Mouse (Mus musculus): ENCODE results near the gene Trir.

Gene Trir

DNA sequence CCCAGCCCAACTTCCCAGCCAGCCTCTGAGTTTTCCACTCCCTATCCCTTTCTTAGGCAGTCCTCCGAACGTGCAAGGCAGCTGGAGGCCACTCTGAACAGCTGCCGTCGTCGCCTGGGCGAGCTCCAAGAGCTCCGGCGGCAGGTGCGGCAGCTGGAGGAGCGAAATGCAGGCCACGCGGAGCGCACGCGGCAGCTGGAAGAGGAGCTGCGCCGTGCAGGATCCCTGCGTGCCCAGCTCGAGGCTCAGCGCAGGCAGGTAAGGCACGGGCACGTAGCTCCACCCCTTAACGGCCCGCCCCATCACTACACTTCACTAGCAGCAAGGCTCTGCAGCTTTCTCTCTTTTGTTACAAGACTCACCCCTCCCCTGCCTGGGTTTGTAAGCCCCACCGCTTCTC, 30.9 kb upstream of the Trir start:
- DNase-seq = no peak

DNA sequence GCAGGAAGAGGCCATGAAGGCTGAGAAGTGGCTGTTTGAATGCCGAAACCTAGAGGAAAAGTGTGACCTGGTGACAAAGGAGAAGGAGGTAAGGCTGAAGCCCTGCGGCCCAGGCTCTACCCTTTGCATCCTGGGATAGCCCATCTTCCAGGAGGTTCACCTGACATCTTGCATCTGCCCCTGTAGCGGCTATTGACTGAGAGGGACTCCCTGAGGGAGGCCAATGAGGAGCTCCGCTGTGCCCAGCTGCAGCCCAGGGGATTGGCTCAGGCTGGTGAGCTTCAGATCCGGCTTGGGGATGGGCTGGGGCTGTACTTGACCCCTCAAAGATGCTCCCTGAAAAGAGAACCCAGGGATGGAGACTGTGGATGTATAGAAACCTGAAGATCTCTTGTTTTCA, 29.6 kb upstream of the Trir start:
- DNase-seq = no peak

DNA sequence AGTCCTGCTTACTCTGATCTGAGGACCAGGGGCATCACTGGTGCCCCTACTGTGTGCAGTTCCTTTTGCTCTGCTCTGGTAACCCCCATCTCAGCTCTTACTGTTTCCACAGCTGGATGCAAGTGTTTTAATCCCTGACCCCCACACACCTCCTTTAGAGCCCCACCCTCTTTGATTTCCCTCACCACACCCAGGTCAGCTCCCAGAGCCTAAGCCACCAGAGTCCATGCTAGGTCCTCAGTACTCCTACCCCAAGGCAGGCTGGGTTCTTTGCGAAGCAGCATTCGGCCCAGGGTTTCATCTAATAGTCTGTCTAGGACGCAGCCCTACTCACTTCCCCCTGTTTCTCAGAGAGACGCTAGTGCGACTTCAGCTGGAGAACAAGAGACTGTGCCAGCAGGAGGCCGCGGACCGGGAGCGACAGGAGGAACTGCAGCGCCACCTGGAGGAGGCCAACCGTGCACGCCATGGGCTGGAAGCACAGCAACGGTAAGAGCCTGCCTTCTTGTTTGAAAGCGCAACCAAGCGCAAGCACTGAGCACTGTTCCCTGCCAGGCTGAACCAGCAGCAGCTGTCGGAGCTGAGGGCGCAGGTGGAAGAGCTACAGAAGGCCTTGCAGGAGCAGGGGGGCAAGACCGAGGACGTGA, 28.9 kb upstream of the Trir start:
- peak; percentile 91 to 96 for DNase-seq

DNA sequence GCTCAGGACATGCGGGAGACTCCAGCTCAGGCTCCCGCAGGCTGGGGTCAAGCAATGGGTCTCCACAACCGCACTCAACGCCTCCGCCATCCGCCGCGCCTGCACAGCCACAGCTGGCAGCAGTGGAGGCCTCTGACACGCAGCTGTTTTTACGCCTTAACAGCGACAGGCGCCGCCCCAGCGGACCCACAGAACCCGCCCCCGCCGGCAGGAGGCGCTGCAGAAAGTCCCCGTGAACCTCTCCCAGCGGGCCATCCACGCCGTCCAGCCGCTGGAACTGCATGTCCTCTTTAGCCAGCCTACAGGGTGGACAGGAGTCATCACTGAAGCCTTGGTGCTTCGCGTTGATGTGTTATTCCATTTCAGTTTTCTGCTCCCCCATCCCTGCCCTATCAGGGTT, 18.9 kb upstream of the Trir start:
- peak; percentile 43 to 50 for DNase-seq

DNA sequence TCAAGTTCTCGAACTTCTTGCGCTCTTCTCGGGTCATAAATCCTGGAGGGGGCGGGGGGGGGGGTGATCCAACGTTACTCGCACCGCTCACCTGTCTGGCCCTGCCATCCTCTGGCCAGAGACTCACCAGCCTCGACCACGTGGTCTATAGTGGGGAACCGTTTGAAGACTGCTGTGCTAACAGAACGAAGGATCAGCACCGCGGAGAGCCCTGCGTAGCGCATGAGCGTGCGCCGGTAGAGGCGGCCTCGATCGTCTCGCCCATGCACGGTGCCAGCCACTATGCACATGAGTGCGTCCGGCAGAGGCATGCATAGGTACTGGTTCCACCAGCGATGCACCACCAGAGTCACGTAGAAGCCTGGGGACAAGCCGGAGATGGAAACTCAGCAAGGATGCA, 15.4 kb upstream of the Trir start:
- no peak for DNase-seq

DNA sequence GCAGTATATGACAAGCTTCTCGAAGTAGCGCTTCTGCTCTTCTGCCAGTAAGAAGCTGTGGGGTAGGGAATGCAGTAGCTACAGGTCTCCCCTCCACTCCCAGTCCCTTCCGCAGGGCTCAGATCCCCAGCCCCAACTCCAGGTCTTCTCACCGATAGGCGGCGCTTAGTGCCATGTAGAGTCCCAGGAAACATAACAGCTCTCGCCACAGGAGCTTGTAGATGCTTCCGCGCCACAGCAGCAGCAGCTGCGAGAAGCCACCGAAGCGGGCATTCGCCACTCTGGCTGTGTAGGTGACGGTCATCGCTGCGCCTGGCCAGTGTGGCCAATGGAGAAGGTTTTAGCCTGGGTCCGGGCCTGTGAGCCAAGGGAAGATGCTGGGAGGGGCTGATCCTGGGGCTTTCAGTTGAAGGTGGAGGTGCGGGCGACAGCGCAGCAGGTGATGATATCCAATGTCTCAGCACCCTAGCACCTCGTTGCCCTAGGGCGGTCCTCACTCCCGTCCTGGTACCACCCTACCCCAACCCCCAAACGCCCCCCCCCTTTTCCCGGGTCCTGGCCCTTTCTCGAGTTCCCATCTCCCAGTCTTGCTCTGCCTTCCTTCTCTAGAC, 13.3 kb upstream of the Trir start:
- peak; percentile 85 to 87 for DNase-seq

DNA sequence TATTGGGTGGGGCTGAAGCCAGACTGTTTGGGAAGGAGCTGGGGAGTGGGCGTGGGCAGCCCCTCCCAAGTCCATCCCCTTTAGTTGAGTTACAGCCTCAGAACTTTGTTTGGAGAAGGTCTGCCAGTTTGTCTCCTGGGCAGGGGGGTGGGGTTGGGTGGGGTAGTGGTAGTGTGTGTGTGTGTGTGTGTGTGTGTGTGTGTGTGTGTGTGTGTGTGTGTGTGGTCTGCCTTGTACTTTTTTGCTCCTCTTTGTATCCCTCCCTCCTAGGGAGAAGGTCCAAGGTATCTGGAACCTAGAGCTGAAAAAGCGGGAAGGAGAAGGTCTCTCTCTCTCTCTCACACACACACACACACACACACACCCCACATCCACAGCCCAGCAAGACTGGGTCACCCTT, 12.2 kb upstream of the Trir start, which contains the start of gene Best2:
Gene Best2, minus strand, starts transcription at position 101 of the 400 bp plus-strand sequence.
- no peak for DNase-seq

DNA sequence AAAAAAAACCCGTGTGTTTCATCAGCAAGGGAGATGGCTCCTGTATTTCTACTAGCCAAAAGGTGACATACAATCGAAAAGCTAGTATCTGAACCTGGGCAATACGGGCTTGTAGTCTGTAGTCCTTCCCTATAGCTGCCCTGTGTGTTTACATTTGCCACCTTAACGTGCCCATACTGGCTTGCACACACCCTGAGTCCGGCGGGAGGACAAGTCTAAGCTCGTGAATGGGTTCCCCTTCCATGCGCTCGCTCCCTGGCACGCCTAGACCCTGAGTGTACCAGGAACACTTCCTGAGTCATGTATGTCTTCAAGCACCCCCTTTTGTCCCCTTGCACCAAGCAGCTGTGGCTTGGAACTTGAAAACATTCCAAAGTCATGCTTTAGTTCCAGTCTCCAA, 9.9 kb upstream of the Trir start:
- DNase-seq = no peak

DNA sequence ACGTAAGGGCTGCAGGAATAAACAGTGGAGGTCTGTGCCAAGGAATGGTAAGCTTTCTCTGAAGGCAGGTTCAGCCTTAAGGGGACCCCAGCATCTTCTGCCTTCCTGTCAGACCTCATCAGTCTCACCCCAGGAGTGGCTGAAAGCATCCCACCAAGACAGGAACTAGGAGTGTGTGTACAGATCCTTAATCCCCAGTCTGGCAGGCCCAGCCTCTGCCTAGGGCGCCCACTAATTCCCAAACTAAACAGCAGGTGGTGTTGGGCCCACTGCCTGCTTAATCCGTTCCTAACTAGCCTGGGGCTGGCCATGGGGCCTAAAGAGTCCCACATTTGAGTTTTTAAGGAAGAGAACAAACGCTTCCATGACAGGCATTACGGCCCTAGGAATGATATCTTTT, 9.4 kb upstream of the Trir start:
- DNase-seq = no peak

DNA sequence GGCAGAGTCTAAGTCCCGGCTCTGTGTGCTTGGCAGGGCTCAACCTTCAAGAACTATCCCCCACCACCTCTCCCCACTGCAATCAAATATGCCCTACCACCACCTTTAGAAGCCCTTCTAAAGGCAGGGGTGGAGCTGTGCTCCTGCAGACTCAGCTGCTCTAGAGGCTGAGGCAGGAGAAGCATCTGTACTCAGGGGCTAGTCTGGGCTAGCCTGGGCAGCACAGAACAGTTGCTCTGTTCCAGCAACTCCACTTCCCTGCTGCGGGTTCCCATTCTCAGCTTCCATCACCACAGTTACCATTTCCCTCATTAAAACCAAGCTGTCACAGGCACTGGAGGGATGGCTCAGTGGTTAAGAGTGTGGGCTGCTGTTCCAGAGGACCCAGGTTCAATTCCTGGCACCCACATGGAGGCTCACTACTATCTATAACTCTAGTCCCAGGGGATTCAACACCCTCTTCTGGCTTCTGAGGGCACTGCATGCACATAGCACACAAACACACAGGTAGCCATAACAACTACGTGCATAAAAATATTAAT, 5.0 kb upstream of the Trir start:
- no peak for DNase-seq

DNA sequence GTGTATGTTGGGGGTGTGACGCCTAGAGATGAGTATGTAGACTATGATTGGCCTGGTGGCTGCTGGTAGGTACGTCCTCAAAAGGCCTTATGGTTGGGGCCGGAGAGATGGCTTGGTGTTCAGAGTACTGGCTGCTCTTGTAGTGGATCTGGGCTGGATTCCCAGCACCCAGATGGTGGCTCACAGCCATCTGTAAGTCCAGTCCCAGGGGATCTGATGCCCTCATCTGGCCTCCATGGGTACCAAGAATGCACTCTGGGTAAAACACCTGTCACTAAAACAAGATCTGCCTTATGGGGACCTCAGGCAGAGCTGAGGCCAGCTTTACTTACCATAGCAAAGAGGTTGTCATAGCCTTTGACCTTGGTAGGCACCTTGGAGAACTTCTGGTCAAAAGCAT, 2.8 kb upstream of the Trir start:
- DNase-seq = peak in 1 of 2 experiments; percentile 32

DNA sequence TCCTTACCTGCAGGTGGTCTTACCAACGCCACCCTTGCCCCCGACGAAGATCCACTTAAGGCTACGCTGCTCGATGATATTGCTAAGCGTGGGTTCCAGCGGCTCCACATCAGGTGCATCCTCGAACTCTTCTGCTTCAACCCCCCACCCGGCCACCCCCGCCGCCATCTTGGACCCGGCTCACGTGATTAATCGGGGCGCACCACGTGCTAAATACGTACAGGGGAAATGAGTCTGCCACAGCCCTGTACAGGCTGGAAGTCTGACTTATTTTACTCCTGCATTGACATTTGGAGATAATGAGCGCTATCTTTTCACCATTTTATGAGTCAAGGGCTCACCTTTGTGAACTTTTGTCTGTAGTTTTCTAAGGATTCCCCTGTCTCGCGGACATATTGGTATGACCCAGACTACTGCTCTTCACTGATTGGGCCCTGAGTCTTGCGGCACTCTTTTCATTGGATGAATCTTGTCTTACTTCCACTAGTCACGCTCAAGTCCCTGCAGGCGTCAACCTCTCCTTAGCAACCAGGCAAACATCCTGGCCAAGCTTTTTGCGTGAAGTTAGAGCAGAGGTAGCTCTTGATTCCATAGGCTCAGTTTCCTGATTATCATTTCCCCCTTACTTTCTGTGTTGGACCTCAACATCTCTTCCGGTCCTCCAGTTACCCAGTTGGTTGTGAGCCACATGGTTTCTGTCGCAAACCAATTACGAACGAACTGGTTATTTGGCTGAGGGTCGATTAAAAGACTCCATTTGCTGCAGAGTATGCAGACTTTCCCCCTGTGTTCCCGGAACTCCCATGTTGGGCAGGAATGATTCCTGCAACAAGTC, 1.3 kb upstream of the Trir start, which contains the start of gene Asna1:
Gene Asna1, minus strand, starts transcription at position 184 of the 835 bp plus-strand sequence.
- DNase-seq = peak; percentile 90 to 93

DNA sequence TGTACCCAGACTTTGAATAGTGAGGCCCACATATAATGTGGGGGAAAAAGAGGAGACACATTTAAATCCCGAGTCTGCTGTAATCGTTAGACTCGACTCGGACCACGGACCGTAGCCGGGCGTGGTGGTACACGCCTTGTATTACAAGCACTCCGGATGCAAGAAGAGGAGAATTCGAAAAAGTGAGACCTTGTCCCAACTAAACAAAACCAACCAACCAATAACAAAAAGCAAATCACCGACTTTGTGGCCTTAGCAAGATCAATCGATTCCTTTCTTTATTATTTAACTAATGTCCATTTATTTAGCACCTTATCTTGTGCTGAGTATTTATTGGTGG, 863 bp downstream of the Trir start:
- DNase-seq = peak in 1 of 2 experiments; percentile 33

DNA sequence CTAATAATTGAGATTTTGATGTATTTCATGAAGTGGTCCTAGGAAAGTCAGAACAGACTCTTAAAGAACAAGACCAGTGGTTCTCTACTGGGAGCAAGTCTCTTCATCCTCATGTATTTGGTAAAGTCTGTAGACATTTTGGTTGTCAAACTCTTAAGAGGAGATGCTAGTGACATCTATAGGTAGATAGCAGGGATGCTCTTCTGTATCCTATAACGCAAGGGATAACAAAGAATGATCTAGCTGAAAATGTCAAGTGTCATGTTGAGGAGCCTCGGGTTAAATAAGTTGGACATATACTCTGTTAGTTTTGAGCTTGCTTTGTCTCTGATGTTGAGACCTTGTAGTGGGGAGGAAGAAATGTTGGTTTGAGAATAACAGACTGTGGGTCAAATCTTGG, 1.3 kb downstream of the Trir start:
- DNase-seq = no peak

DNA sequence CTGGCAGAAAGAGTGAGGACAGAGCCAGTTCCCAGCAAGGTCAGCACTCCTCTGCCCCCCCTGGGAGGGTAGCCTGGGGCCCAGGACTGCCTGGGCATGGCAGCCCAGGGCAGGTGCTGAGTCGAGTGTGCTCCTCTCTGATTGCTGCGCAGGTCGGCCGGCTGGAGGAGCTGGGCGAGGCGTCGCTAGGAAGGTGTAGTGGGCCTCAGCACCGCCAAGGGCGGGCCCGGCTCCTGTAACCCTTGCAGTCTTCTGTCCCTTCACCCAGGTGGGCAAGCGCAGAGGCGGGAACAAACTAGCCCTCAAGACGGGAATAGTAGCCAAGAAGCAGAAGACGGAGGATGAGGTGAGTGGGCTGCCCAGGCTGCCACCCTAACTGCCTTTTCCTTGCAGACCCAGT, 2.6 kb downstream of the Trir start:
- peak in 1 of 2 experiments; percentile 46 for DNase-seq

DNA sequence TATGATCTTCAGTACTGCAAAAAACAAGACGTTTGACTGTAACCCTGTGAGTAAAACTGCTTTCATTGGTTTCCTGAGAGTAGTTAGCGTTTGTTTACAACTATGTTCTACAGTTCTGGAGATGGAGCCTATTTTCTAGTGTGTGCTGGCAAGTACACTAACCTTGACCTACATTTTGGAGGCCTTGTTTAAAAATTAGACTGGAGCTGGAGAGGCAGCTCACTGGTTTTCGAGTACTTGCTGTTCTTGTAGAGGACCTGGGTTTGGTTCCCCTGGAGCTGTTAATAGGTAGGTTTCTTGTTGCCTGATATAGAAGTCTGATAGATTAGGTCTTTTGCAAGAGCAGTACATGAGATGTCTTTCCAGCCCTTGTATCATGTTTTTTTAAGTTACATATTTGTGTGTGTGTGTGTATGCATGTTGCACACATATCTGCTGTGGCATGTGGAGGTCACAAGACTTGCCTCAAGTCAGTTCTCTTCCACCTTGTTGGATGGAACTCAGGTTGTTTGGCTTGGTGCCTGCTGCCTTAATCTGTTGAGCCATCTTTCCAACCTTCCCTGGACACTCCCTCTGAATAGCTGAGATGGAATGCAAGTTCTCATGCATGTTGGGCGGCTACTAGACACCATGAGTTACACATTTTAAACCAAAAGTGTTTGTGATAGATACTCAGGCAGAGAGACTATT, 6.1 kb downstream of the Trir start:
- DNase-seq = peak; percentile 69 to 75

DNA sequence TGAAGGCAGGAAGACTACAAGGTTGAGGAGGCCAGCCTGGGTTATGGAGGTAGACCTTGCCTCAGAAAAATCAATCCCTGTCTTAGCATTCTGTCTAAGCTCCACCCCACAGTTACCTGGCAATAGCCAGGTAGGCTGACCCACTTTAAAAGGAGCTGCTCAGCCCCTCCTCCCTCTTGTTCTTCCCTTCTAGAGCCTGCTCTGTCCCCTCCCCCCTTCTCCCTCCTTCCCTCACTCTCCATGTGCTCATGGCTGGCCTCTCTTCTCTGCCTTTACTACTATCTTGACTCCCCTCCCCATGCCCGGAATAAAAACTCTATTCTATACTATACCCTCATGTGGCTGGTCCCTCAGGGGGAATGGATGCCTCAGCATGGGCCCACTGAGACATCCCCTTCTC, 7.2 kb downstream of the Trir start:
- peak; percentile 40 to 58 for DNase-seq

DNA sequence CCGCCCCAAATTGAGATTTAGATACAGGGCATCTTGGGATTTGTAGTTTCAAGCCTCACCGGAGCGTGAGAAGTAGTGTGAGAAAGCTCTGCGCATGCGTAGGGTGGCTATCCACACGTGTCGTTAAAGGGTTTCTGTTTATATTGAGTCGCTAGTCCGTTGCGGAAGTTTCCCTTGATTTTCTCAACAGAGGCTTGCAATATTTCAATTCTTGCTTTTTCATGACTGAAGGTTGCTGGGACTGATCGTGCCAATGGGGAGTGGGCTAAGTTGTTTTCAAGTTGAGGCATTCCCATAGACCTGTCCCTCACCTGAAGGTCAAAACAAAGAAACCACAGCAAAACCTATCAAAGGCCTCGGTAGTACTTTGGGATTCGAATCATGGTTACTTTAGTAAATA, 8.1 kb downstream of the Trir start:
- peak; percentile 89 to 91 for DNase-seq

DNA sequence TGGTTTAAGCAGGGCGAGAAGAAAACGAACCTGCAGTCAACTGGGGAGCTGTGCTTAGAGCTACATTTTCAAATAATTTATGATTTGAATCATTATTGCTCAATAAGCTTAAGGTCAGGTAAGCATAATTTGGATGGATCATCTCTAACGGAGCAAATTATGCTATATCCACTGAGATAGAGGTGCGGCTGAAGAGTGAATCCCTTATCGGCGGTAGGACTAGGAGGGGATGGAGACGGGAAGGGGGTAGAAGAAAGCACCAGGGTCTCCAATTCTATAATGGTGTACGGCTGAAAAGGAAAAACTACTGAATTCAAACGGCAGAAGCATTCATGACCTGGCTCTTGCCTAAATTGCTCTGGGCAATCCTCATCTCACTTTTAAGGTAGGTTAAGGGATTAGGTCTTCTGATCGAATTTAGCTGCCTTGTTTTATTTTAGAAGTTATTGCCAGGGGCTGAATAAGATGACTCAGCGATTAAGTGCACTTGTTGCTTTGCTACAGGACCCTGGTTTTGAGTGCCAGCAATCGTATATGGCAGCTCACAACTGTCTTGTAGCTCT, 8.6 kb downstream of the Trir start:
- DNase-seq = no peak

DNA sequence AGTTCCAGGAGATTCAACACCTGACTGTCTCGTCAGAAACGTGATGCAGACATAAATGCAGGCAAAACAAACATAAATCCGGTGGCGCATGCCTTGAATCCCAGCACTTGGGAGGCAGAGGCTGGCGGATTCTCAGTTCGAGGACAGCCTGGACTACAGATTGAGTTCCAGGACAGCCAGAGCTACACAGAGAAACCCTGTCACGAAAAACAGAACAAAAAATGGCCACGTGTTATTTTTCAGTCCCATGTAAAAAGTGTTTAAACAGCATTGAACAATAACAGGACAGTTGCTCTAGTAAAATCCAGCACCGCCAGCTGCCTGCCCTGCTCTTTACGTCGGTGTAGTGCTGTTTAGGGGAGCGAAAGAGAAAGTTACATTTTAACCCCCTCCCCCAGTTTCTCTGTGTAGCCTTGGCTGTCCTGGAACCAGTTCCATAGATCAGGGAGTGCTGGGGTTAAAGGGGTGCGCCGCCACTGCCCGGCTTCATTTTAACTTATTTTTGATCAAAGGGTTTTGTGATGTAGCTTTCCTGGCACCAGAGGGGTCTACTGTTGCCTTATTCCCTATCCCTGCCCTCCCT, 9.2 kb downstream of the Trir start:
- peak; percentile 34 to 44 for DNase-seq

DNA sequence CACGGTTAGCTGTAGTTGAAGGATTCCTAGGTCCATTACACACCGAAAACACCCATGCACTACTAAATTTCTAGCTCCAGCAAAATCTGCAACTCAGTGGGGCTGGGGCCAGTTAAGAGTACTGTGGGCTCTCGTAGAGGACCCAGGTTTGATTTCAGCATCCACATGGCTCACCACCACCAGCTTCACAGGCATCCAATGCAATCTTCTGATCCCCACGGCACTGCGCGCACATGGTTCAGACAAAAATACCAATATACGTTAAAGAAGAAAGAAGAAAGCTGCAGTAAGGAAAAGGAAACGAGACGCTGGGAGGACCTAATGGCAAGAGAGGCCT, 9.7 kb downstream of the Trir start:
- no peak for DNase-seq

DNA sequence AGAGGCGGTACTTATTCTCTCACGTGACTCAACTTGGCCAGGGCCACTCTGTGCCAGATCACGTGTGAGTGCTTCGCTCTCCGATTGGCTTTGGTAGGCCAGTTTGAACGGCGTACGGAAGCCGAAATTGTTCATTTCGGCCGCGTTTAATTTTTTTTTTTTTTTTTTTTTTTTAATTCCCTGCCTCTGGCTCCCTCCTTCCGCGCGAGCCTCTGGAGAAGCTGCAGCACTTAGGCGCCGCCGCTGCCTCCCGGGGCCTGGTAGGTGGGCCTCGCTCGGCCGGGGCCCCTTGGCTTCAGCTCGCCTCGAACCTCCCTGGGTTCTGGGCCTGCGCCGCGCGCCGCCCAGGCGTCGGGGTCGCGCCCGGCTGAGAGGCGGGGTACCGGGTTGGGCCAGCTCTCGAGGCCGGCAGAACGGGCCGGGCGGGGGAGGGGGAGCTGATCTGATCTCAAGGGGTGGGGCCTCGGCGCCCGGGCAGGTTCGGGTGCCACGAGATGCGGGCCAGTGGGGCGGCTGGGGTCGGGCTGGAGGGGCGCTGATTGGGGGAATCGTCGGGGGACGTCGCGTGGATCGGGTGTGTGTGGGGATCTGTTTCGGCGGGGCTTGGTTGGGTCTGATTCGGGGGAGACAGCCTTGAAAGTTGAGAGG, 10.2 kb downstream of the Trir start, which contains the start of gene Tnpo2:
Gene Tnpo2, plus strand, starts transcription at position 198 of the 648 bp plus-strand sequence.
- peak; percentile 95 to 98 for DNase-seq
